8 mouse cellular contexts compared by ENCODE assay signal in genomic region chr6:31217060-31217541, GRCm38 (mm10).
DNase-seq lines count a peak whose midpoint lies in the region; ATAC-seq and TF ChIP-seq lines count a peak whose summit lies in the region.

No protein-coding gene starts in this region.

- peak; percentile 72 to 90 for DNase-seq in adrenal gland, adult (ENCODE audit: inconsistent age in 2 of 2, low spot score in 1 of 2)
- no peak for DNase-seq in adrenal gland, postnatal 4 days (ENCODE audit: low spot score in 2 of 2)
- DNase-seq in MEL (ENCODE audit: low read depth, low spot score) = no peak
- peak; percentile 38 for DNase-seq in hindbrain, embryonic 10.5 days (ENCODE audit: low spot score)
- peak; percentile 40 to 52 for DNase-seq in layer of hippocampus, postnatal 10 days (ENCODE audit: low spot score in 2 of 2)
- peak; percentile 44 for DNase-seq in midbrain, embryonic 10.5 days (ENCODE audit: low spot score)
- peak; percentile 68 for DNase-seq in testis, postnatal 10 days (ENCODE audit: low spot score)

- ATAC-seq in embryonic facial prominence, embryonic 13.5 days (ENCODE audit: insufficient number of reproducible peaks, insufficient read depth, low FRiP score, low TSS enrichment, low read depth) = no peak

- H3K27ac ChIP-seq in MEL (ENCODE audit: control insufficient read depth, low read depth, low read length) = peak overlapping the region; percentile 28
- no peak overlapping the region for H3K27ac ChIP-seq in embryonic facial prominence, embryonic 13.5 days
- no peak overlapping the region for H3K27ac ChIP-seq in hindbrain, embryonic 10.5 days
- H3K27ac ChIP-seq in midbrain, embryonic 10.5 days (replicated peaks) = no peak overlapping the region

- H3K36me3 ChIP-seq in MEL (ENCODE audit: control insufficient read depth in 1 of 2, insufficient read depth in 2 of 2, low read length in 2 of 2) = peaks cover 0 to 14% of the 10 kb centered on the region in 2 experiments; a peak in 2 of 4 replicates
- H3K36me3 ChIP-seq in embryonic facial prominence, embryonic 13.5 days = no peaks in the 10 kb centered on the region
- H3K36me3 ChIP-seq in hindbrain, embryonic 10.5 days = no peaks in the 10 kb centered on the region
- no peaks in the 10 kb centered on the region for H3K36me3 ChIP-seq in midbrain, embryonic 10.5 days

- TF ChIP-seq EP300 in MEL (IDR thresholded peaks at IDR 0.05; ENCODE audit: low read depth in 1 of 2, low read length in 2 of 2) = no peak

- H3K27me3 ChIP-seq in MEL (ENCODE audit: control insufficient read depth in 1 of 2, insufficient read depth in 2 of 2, low read length in 2 of 2) = no peaks in the 10 kb centered on the region
- peaks cover 79% of the 10 kb centered on the region for H3K27me3 ChIP-seq in embryonic facial prominence, embryonic 13.5 days
- H3K27me3 ChIP-seq in hindbrain, embryonic 10.5 days (ENCODE audit: insufficient read depth, poor library complexity, severe bottlenecking) = peaks cover 80% of the 10 kb centered on the region
- peaks cover 83% of the 10 kb centered on the region for H3K27me3 ChIP-seq in midbrain, embryonic 10.5 days (ENCODE audit: low read depth, poor library complexity, severe bottlenecking)

- no peak for TF ChIP-seq CTCF in MEL (IDR thresholded peaks at IDR 0.05 in 2 of 3, conservative IDR thresholded peaks at IDR 0.05 in 1 of 3; ENCODE audit: control insufficient read depth in 1 of 3, insufficient read depth in 1 of 3, low read depth in 2 of 3, low read length in 3 of 3, poor library complexity in 1 of 3, severe bottlenecking in 1 of 3)

- H3K4me1 ChIP-seq in MEL (ENCODE audit: control insufficient read depth in 1 of 2, insufficient read depth in 2 of 2, low read length in 2 of 2) = peaks cover 2 to 20% of the 10 kb centered on the region in 2 experiments
- peaks cover 34% of the 10 kb centered on the region for H3K4me1 ChIP-seq in embryonic facial prominence, embryonic 13.5 days
- H3K4me1 ChIP-seq in hindbrain, embryonic 10.5 days (replicated peaks) = peaks cover 48% of the 10 kb centered on the region
- peaks cover 57% of the 10 kb centered on the region for H3K4me1 ChIP-seq in midbrain, embryonic 10.5 days

- peak overlapping the region; percentile 65 to 97 for H3K4me3 ChIP-seq in MEL (ENCODE audit: control insufficient read depth in 1 of 2, insufficient read depth in 1 of 2, low read depth in 2 of 2, low read length in 2 of 2)
- H3K4me3 ChIP-seq in embryonic facial prominence, embryonic 13.5 days = peak overlapping the region; percentile 72
- H3K4me3 ChIP-seq in hindbrain, embryonic 10.5 days = peak overlapping the region; percentile 81
- H3K4me3 ChIP-seq in midbrain, embryonic 10.5 days = peak overlapping the region; percentile 82

- peaks cover 9% of the 10 kb centered on the region for H3K79me2 ChIP-seq in MEL (ENCODE audit: control insufficient read depth, insufficient read depth, low read length, poor library complexity)

- no peaks in the 10 kb centered on the region for H3K9me3 ChIP-seq in MEL (replicated peaks; ENCODE audit: insufficient read depth, low read length)
- H3K9me3 ChIP-seq in embryonic facial prominence, embryonic 13.5 days = no peaks in the 10 kb centered on the region
- H3K9me3 ChIP-seq in hindbrain, embryonic 10.5 days = no peaks in the 10 kb centered on the region
- no peaks in the 10 kb centered on the region for H3K9me3 ChIP-seq in midbrain, embryonic 10.5 days (replicated peaks)

- no peak for TF ChIP-seq RAD21 in MEL (IDR thresholded peaks at IDR 0.05; ENCODE audit: low read depth, low read length)

- peak overlapping the region; percentile 100 for H3K4me2 ChIP-seq in embryonic facial prominence, embryonic 13.5 days

- no peak for TF ChIP-seq POLR2A in MEL (IDR thresholded peaks at IDR 0.05; ENCODE audit: control insufficient read depth in 1 of 2, insufficient read depth in 1 of 2, low read depth in 1 of 2, low read length in 2 of 2, poor library complexity in 1 of 2)

- peak overlapping the region; percentile 85 for H3K9ac ChIP-seq in MEL (ENCODE audit: control insufficient read depth, low read depth, low read length, poor library complexity, severe bottlenecking)
- peak overlapping the region; percentile 72 for H3K9ac ChIP-seq in embryonic facial prominence, embryonic 13.5 days

- WGBS in embryonic facial prominence, embryonic 13.5 days = under 1% methylated on average over 20 of the region's 20 CpGs
- under 1% methylated on average over 20 of the region's 20 CpGs for WGBS in hindbrain, embryonic 10.5 days
- WGBS in midbrain, embryonic 10.5 days = 1% methylated on average over 20 of the region's 20 CpGs

TF ChIP-seq in MEL, 35 proteins besides CTCF, POLR2A, EP300 and RAD21:
- TF ChIP-seq ETS1 (IDR thresholded peaks at IDR 0.05; ENCODE audit: low read depth, low read length) (no peak), UBTF (IDR thresholded peaks at IDR 0.05; ENCODE audit: borderline replicate concordance, insufficient read depth, low read depth, low read length) (no peak), MEF2A (IDR thresholded peaks at IDR 0.05; ENCODE audit: extremely low read depth, insufficient replicate concordance, low read depth, low read length, poor library complexity, severe bottlenecking) (no peak), USF1 (IDR thresholded peaks at IDR 0.05; ENCODE audit: low read depth, low read length) (no peak), SMC3 (IDR thresholded peaks at IDR 0.05; ENCODE audit: low read depth, low read length) (no peak), ZMIZ1 (IDR thresholded peaks at IDR 0.05; ENCODE audit: low read depth, low read length) (no peak), SIN3A (IDR thresholded peaks at IDR 0.05; ENCODE audit: low read length) (no peak), CHD2 (IDR thresholded peaks at IDR 0.05; ENCODE audit: low read length) (no peak), GATA1 (IDR thresholded peaks at IDR 0.05; ENCODE audit: low read depth, low read length) (no peak), ZNF384 (IDR thresholded peaks at IDR 0.05; ENCODE audit: low read depth, low read length) (no peak), MYC (IDR thresholded peaks at IDR 0.05; ENCODE audit: low read depth, low read length) (no peak), ZC3H11A (IDR thresholded peaks at IDR 0.05; ENCODE audit: low read depth, low read length) (no peak), E2F4 (IDR thresholded peaks at IDR 0.05; ENCODE audit: borderline replicate concordance, low read depth, low read length) (no peak), RCOR1 (IDR thresholded peaks at IDR 0.05; ENCODE audit: low read depth, low read length) (no peak), POLR2AphosphoS2 (IDR thresholded peaks at IDR 0.05; ENCODE audit: low read length) (no peak)
TF ChIP-seq in MEL: peak in this region for 0.

Comparison
In these comparisons a context has a peak if more than half of its experiments do, and no peak if none do; other contexts are left out.
1. DNase-seq: peak in adrenal gland, adult (2 of 2), hindbrain, embryonic 10.5 days (single experiment), layer of hippocampus, postnatal 10 days (2 of 2), midbrain, embryonic 10.5 days (single experiment) and testis, postnatal 10 days (single experiment); none in adrenal gland, postnatal 4 days (0 of 2) and MEL (single experiment).
2. Peak in every context shown above with its lines, with median percentiles within 50 percentile points of each other: H3K4me3 ChIP-seq.